Comparison of ENCODE assay signal across 8 mouse cellular contexts in the genomic region with DNA sequence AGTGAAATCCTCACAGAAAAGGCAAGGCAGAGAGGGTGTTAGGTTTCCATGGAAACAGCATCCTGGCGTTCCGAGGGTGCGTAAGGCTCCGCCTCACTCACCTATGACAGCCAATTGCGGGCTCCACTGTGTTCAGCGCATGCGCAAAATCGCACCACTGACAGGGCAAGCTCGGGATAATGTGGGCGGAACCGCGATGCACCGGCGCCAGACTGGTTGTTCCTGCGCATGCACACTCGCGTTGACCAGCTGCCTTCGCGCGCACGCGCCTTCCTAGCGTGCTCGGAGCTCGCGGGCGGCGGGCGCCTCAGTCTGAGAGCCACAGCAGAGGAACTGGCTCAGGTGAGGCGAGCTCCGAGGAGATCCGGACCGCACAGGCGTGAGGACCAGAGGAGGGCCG. TPM values are rescaled to one million over a fixed set of nuclear protein-coding genes. Genes with fewer than 3 reads are reported as not detected.
A peak's percentile ranks its signal among the peaks of the same experiment; 100 is the strongest.
DNase-seq lines count a peak whose midpoint lies in the region; ATAC-seq and TF ChIP-seq lines count a peak whose summit lies in the region.

Gene Thop1, plus strand, starts transcription at position 200 of the 400 bp plus-strand sequence.

- no peaks in the 10 kb centered on the region for H3K9me3 ChIP-seq in hindbrain, embryonic 13.5 days

- TF ChIP-seq CTCF in Patski (IDR thresholded peaks at IDR 0.05): no peak

- peak within 1 kb of the TSS; percentile 82 for H3K4me2 ChIP-seq in hindbrain, embryonic 13.5 days

- POLR2A ChIA-PET in Patski (lab: Charles Lee): interaction anchor here (0.7 to 1.4 kb wide), 3 partner anchors 9 to 137 kb away, joined by 3 read pairs; partner anchors contain the start of gene Sgta

- in situ Hi-C loops in Patski (cut with MboI; ENCODE audit: low pct_unique_long_range_greater_than_20kb): loop anchor here (10.0 kb wide), 1 partner anchor 105 kb away; the partner anchor contains the start of gene Eef2

- H3K36me3 ChIP-seq in hindbrain, embryonic 13.5 days: peaks cover 26% of the 10 kb centered on the region

- peak within 1 kb of the TSS; percentile 90 for H3K9ac ChIP-seq in hindbrain, embryonic 13.5 days

- CTCF ChIA-PET in Patski (lab: Charles Lee): interaction anchor here (1.6 kb wide), 1 partner anchor 71 kb away, joined by 3 read pairs; no protein-coding TSS in a partner anchor

- H3K4me1 ChIP-seq in hindbrain, embryonic 13.5 days (replicated peaks): peaks cover 26% of the 10 kb centered on the region

- H3K4me3 ChIP-seq in hindbrain, embryonic 13.5 days: peak within 1 kb of the TSS; percentile 82

- no peaks in the 10 kb centered on the region for H3K27me3 ChIP-seq in Patski
- no peaks in the 10 kb centered on the region for H3K27me3 ChIP-seq in hindbrain, embryonic 13.5 days

- peak; percentile 93 for DNase-seq in Patski (ENCODE audit: low read depth, low spot score)
- DNase-seq in cerebellum, postnatal 14 days: peak; percentile 98
- DNase-seq in frontal cortex, postnatal 14 days (ENCODE audit: low spot score in 2 of 2): peak; percentile 96 to 97
- DNase-seq in layer of hippocampus, postnatal 25 days (ENCODE audit: extremely low spot score in 1 of 2, low spot score in 1 of 2): peak; percentile 83 to 90
- peak; percentile 98 for DNase-seq in lung, postnatal 25 days (ENCODE audit: low spot score)
- peak; percentile 100 for DNase-seq in retina, embryonic 14.5 days (ENCODE audit: low spot score)
- peak; percentile 97 for DNase-seq in thymus, postnatal 4 days

- peak; percentile 69 for ATAC-seq in Patski
- peak; percentile 95 for ATAC-seq in hindbrain, embryonic 13.5 days (ENCODE audit: low FRiP score)

- H3K27ac ChIP-seq in hindbrain, embryonic 13.5 days: peak within 1 kb of the TSS; percentile 69

- WGBS in hindbrain, embryonic 13.5 days: under 1% methylated on average over 35 of the region's 35 CpGs

RNA-seq across cellular contexts. Expression of gene Thop1, which starts in this region (rescaled TPM):
- polyA plus RNA-seq in Patski (2021): 43.3 TPM
- polyA plus RNA-seq in hindbrain, embryonic 13.5 days (2015; fragmentation: Nextera tagmentation; extraction: Ambion mirVana): 45.0 and 46.9 TPM in 2 replicates
- total RNA-seq in layer of hippocampus, postnatal 25 days (2021): 10 to 100 TPM; 51.3 to 54.6 TPM

Comparison
In these comparisons a context has a peak if more than half of its experiments do, and no peak if none do; other contexts are left out.
1. Peak in every context shown above with its lines: DNase-seq, ATAC-seq, H3K4me3 ChIP-seq and H3K27ac ChIP-seq.